Mouse (Mus musculus): ENCODE results near the gene Cyp1a2. TPM values are rescaled to one million over a fixed set of nuclear protein-coding genes. Genes with fewer than 3 reads are reported as not detected.
A peak's percentile ranks its signal among the peaks of the same experiment; 100 is the strongest.
"Not testable (repeated sequence)": the region's sequence is repeated elsewhere in the genome, so short reads cannot be mapped to it uniquely, and the experiment has no call there.

The Cyp1a2 gene
- not detected for total RNA-seq (2021)
- long read RNA-seq, experiment 1, result 0 reads
- long read RNA-seq, experiment 2, result 0 reads

GRCm38 (mm10) chr9:57683520-57683919 lies at the start of gene Cyp1a2:
Gene Cyp1a2 (minus strand): TSS chr9:57683703.
- no peak for TF ChIP-seq CTCF (conservative IDR thresholded peaks at IDR 0.05)
- no peak within 1 kb of the TSS for H3K4me3 ChIP-seq
- no peak for DNase-seq (ENCODE audit: low spot score in 2 of 2)
- no peak within 1 kb of the TSS for H3K27ac ChIP-seq

- H3K4me3 ChIP-seq, result no peak overlapping the region
- no peak for DNase-seq (ENCODE audit: low spot score in 2 of 2)
- peak; percentile 64 for TF ChIP-seq CTCF (conservative IDR thresholded peaks at IDR 0.05)
- H3K27ac ChIP-seq, result no peak overlapping the region
Measured at GRCm38 (mm10) chr9:57728312-57728711, 44.8 kb upstream of the Cyp1a2 start.

- TF ChIP-seq CTCF (conservative IDR thresholded peaks at IDR 0.05), result no peak
- no peak overlapping the region for H3K4me3 ChIP-seq
- no peak overlapping the region for H3K27ac ChIP-seq
- DNase-seq (ENCODE audit: low spot score in 2 of 2), result no peak
Measured at GRCm38 (mm10) chr9:57724701-57725100, 41.2 kb upstream of the Cyp1a2 start.

GRCm38 (mm10) chr9:57723796-57724195 lies 40.3 kb upstream of the Cyp1a2 start:
- H3K27ac ChIP-seq, result peak overlapping the region; percentile 80
- no peak for TF ChIP-seq CTCF (conservative IDR thresholded peaks at IDR 0.05)
- DNase-seq (ENCODE audit: low spot score in 2 of 2), result no peak

GRCm38 (mm10) chr9:57723315-57723715 lies 39.8 kb upstream of the Cyp1a2 start:
- TF ChIP-seq CTCF (conservative IDR thresholded peaks at IDR 0.05), result no peak
- Histone ChIP-seq H3K27ac (peak overlapping the region; percentile 80), H3K4me3 (no peak overlapping the region)
- peak; percentile 41 to 43 for DNase-seq (ENCODE audit: low spot score in 2 of 2)

More at GRCm38 (mm10) chr9:57723796-57724195, 40.3 kb upstream of the Cyp1a2 start:
- no peak overlapping the region for H3K4me3 ChIP-seq

- peak overlapping the region; percentile 80 for H3K27ac ChIP-seq
- TF ChIP-seq CTCF (conservative IDR thresholded peaks at IDR 0.05), result no peak
- no peak for DNase-seq (ENCODE audit: low spot score in 2 of 2)
- H3K4me3 ChIP-seq, result no peak overlapping the region
Measured at GRCm38 (mm10) chr9:57722371-57722770, 38.9 kb upstream of the Cyp1a2 start.

- no peak for DNase-seq (ENCODE audit: low spot score in 2 of 2)
- no peak for TF ChIP-seq CTCF (conservative IDR thresholded peaks at IDR 0.05)
- H3K4me3 ChIP-seq, result no peak overlapping the region
- no peak overlapping the region for H3K27ac ChIP-seq
Measured at GRCm38 (mm10) chr9:57720736-57721135, 37.2 kb upstream of the Cyp1a2 start.

GRCm38 (mm10) chr9:57718408-57718807 lies 34.9 kb upstream of the Cyp1a2 start:
- Histone ChIP-seq H3K27ac (no peak overlapping the region; the same call in 1 of the 2 replicates), H3K4me3 (no peak overlapping the region)
- no peak for TF ChIP-seq CTCF (conservative IDR thresholded peaks at IDR 0.05)
- DNase-seq (ENCODE audit: low spot score in 2 of 2), result no peak

- no peak overlapping the region for H3K4me3 ChIP-seq
- TF ChIP-seq CTCF (conservative IDR thresholded peaks at IDR 0.05), result peak; percentile 72
- no peak for DNase-seq (ENCODE audit: low spot score in 2 of 2)
- H3K27ac ChIP-seq, result no peak overlapping the region
Measured at GRCm38 (mm10) chr9:57712194-57712593, 28.7 kb upstream of the Cyp1a2 start.

GRCm38 (mm10) chr9:57710214-57710613 lies 26.7 kb upstream of the Cyp1a2 start:
- not testable (repeated sequence) for H3K4me3 ChIP-seq; DNase-seq (ENCODE audit: low spot score in 2 of 2); H3K27ac ChIP-seq

GRCm38 (mm10) chr9:57708720-57709274 lies 25.3 kb upstream of the Cyp1a2 start:
- H3K4me3 ChIP-seq, result peak overlapping the region; percentile 90
- no peak for TF ChIP-seq CTCF (conservative IDR thresholded peaks at IDR 0.05)

GRCm38 (mm10) chr9:57708068-57708719 lies 24.7 kb upstream of the Cyp1a2 start, which contains the start of gene Edc3:
Gene Edc3 (plus strand): TSS chr9:57708540.
- Histone ChIP-seq H3K27ac (peak within 1 kb of the TSS; percentile 98), H3K4me3 (peak within 1 kb of the TSS; percentile 90)
- peak; percentile 81 to 88 for DNase-seq (ENCODE audit: low spot score in 2 of 2)
- no peak for TF ChIP-seq CTCF (conservative IDR thresholded peaks at IDR 0.05)

More at GRCm38 (mm10) chr9:57708720-57709274, 25.3 kb upstream of the Cyp1a2 start:
- peak; percentile 48 to 60 for DNase-seq (ENCODE audit: low spot score in 2 of 2)
- H3K27ac ChIP-seq, result peak overlapping the region; percentile 98

GRCm38 (mm10) chr9:57706496-57706895 lies 23.0 kb upstream of the Cyp1a2 start:
- DNase-seq (ENCODE audit: low spot score in 2 of 2), result no peak
- H3K4me3 ChIP-seq, result no peak overlapping the region
- H3K27ac ChIP-seq, result no peak overlapping the region
- no peak for TF ChIP-seq CTCF (conservative IDR thresholded peaks at IDR 0.05)

All from layer of hippocampus, adult 2 months (tissue).